Mouse (Mus musculus) kidney, adult 2 months (tissue): ENCODE measurements around the gene Marcks.

Experiments
- CTCF ChIP-seq: fragments of 200-500 bp; conservative IDR thresholded peaks from 2 replicates; pipeline ENCODE4 v1.5.1; 2011; ENCODE audit warnings: low read depth, mild to moderate bottlenecking, control low read depth, low read length, moderate library complexity, mixed read lengths; ENCODE audit not compliant: insufficient read depth, insufficient read length
- POLR2A ChIP-seq: fragments of 200-500 bp; IDR thresholded peaks from one replicate; pipeline ENCODE4 v1.6.1; 2011; ENCODE audit warnings: low read depth, low read length, control low read depth

DNA sequence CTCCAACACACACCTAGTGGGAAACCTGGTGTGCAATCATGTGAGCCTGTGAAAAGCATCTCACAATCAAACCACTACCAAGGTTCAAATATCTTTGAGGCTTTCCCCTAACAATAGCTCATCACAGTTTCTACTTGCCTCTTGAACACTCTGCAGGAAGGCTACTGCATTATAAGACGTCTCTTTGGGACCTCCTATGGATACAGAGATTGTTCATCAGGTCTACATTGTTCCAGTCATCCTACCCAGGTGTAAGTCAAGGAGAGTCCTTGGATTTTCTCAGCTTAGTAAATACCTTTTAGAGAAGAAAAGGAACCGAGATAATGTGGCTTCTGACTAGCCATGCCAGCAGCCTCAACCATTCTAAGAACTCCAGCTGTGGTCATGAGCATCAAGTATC is 23.4 kb downstream of the Marcks start:
- TF ChIP-seq POLR2A, result no peak
- TF ChIP-seq CTCF, result no peak
